Mouse (Mus musculus) layer of hippocampus, postnatal 25 days (tissue): ENCODE measurements around the gene Dusp28. TPM values are rescaled to one million over a fixed set of nuclear protein-coding genes. Genes with fewer than 3 reads are reported as not detected.

Experiments
- DNase-seq, 2 experiments: peaks; one replicate each; pipeline ENCODE4 v3.0.0; 2022; ENCODE audit warnings: mixed read lengths in 2 of 2, low spot score in 1 of 2; ENCODE audit errors: extremely low spot score in 1 of 2
- total RNA-seq, 2 experiments: library from RNA; stranded (reverse); gene quantifications; 2 replicates each; pipeline ENCODE4 v1.2.3; 2021

The Dusp28 gene
- total RNA-seq, 2 experiments from 2014 or later = 12.8 to 13.0 TPM

DNA sequence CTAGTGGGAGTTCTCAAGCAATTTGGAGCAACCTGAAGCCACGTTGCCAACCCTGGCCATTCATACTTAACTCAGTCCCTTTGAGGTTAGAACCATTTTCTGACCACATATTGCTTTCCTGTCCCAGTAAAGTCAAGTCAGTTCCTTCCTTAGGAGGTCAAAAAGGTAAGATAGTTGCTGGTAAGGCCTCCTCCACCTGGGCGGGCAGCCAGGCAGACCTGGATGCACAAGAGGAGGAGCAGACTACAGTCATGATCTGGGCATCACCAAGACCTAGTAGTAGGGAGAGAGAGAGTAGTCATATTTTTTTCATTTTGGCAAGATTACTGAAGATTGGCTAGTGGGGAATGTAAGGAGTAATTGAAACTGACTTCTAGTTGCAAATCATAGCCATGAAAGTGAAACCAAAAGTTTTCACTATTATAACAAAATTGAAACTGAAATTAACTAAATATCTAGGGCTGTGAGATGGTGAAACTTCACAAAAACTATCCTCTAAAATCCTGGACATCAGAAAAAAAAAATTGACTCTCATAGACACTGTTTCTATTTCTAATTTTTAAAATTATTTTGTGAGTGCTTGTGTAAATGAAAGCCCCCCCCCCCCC, 974 bp upstream of the Dusp28 start:
- DNase-seq = no peak

DNA sequence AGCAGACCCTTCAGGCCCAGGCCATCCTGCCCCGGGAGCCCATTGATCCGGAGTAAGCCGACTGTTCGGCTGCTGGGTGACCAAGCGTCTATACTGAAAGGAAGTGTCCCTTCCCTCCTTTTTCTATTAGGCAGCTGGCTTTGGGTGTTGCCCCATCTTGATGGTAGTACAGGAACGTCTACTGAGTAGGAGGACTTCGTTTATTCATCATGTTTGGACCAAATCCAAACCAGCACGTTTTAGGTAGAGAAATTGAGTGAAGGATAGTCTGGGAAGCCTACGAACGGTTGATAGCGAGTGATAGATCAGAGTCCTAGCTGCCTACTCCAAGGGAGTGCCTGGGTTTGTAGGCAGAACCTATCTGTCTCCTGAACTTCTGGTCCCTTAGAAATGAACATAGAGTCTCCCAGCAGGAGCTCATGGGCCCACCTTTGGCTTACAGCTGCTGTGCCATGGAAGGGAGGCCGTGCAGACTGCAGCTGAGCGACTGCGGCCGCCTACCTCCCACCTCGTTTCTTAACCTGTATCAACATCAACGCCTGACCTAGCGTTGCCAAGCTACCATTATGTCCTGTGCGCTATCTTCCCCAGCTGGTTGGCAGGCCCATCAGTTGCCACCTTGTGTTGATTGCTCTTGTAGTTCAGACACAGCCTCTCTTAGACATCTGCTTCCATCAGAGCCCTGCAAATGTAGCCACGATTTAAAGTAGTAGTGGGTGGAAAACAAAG, 1.0 kb downstream of the Dusp28 start:
- DNase-seq = no peak

DNA sequence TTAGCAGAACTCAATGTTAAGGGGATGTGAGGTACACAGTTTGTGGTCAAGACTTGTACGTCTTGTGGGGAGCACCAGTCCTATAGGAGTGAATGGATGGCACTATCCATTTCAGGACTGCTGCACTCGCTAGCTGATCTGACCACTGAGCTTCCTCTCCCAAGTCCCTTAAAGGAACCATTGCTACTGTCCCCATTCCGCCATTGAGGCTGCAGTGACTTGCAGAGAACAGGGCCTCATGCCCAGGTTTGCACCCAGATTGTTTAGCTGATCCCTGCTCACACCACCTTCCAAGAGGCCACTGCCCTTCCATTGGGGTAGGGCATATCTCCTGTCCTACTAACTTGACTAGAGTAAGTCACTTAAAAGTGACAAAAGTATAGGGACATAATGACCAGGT, 1.9 kb downstream of the Dusp28 start:
- DNase-seq = no peak

DNA sequence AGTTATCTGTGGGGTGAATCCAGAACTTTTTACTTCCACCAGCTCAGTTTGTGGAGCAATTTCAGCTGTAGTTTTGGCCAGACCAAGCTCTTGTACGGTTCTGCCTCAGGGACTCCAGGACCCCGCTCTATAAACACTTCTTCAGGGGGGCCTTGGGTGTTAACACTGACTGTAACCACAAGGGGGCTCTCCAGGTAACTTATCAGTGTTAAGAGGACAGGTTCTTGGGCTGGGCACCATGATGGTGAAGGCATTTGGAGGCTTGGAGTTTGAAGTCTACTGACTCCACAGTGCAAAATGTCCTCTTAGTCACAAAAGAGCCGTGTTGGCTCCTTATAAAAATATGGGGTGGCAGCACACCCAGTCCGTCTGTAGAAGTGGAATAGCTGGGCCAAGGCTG, 2.3 kb downstream of the Dusp28 start:
- DNase-seq = no peak

DNA sequence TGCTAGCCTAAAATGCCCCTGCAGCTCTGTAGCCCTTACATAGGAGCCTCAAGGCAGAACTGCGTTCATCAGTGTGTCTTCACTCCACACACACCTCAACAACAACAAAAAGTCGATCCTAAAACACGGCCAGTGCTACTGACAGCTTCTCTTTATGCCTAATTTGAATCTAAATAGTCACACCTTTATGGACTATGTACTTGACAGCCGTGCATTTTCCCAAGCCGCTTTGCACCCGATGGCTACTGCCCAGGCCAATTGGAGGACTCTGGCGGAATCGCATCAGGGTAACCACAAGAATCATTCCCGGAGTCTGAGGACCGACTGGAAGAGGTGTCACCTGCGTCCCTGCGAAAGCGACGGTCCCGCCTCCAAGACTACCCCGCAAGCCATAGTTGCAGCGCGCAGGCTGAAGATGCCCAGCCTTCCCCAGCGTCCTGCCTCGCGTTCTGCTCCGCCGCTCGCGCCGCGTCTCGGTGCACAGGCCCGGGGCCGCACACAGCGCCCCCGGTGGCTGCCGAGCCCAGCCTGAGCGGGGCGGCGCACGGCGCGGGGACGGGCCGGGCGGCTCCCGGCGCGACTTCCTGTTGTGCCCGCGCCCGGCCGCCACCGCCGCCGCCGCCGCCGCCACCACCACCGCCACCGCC, 3.6 kb downstream of the Dusp28 start, which contains the start of gene Rnpepl1:
TSS of gene Rnpepl1 (plus strand) at position 545 of the 647 bp plus-strand sequence.
- DNase-seq = peak; percentile 61 to 66

DNA sequence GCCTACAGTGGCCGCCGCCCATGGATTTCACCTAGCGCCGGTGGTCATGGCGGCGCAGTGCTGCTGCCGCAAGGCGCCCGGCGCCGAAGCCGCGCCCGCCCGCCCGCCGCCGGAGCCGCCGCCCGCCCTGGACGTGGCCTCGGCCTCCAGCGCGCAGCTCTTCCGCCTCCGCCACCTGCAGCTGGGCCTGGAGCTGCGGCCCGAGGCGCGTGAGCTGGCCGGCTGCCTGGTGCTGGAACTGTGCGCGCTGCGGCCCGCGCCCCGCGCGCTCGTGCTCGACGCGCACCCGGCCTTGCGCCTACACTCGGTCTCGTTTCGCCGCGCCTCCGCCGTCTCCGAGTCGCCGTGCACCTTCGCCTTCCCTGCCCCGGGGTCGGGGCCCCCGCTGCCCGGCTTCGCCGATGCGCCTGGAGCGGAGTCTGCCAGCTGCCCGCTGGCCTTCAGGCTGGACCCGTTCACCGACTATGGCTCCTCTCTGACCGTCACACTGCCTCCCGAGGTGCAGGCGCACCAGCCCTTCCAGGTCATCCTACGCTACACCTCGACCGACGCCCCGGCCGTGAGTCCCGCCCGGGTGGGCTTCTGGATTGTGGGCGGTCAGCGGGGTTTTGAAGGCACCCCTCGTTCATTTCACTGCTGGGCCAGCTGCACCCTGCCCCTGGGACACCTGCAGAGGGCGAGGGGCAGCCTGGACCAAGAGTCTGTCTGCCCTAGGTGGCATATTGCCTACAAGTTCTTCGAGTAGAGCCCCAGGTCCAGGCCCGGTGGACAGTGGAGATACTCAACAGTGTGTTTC, 4.3 kb downstream of the Dusp28 start:
- peak; percentile 60 to 64 for DNase-seq

DNA sequence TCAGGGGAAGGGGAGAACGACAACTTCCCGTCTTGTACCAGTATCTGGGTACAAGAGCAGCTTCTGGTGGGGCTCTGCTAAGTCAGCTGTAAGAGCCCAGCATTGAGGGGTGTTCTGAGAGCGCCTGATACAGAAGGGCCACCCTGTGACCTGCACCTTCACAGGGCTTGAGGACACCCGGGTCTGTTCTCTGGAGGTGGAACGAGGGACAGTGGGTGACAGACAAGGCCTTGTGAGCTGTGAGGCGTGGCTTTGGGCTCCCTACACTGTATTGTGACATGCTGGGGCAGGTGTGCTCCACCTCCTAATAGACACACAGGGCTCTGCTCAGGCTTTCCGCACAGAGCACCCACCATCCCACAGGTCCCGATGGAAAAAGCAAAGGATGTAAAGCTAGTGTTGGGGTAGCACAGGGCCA, 4.9 kb downstream of the Dusp28 start:
- DNase-seq = no peak

DNA sequence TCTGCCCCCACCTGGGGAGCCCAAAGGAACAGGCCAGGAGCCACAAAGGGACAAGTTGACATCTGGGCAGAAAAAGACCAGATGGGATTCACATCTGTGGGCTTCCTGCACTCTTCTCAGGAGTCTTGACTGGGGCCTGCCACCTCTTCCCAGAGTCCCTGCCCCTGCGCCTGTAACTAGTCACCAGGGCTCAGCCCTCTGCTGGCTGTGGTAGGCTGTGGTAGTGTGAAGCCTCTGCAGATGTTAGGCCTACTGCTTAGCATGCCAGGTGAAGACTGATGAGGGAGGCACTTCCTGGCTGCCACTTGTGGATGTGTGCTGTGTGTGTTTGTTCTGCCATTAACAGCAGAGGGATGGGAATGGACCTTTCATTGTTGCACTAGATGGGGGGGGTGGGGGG, 5.5 kb downstream of the Dusp28 start:
- no peak for DNase-seq

DNA sequence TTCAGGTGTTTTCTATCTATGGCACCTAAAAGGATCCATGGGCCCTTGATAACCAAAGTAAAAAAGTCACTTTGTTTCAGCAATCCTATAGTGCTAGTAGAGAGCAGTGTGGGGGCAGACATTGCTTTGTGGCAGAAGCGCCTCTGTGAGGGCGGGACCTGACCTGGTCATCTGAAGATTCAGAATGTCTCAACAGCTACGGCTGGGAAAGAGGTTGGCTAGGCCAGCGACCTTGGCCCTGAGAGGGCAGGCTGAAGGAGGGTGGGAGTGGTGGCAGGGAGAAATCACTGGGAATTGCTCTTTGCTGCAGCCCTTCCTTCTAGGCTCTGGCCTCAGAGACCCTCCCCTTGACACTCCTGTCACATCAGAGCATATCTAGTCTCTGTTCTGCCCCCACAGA, 7.5 kb downstream of the Dusp28 start:
- DNase-seq = no peak

DNA sequence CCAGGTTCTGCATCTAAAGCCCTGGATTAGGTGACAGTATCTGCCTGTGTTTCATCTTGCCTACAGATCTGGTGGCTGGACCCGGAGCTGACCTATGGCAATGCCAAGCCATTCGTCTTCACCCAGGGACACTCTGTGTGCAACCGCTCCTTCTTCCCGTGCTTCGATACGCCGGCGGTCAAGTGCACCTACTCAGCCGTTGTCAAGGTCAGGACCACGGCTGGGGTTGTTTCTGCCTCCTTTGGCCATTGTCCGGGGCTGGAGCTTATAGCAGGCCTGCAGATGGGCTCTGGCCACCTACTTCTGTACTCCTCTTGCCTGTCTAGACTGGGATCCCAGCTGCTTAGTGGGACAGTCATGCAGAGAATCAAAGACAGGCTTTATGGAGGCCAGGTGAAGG, 8.2 kb downstream of the Dusp28 start:
- no peak for DNase-seq

DNA sequence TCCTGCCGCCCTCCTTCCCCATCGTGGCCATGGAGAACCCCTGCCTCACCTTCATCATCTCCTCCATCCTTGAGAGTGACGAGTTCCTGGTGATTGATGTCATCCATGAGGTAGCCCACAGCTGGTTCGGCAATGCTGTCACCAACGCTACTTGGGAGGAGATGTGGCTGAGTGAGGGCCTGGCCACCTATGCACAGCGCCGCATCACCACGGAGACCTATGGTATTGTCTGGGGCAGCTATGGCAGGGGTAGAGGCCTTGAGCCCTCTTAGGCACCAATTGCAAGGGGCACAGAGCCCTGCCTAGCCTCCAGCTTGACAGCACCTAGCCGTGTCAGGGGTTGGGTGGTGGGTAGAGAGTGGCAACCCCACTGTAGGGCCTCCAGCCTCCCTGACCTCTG, 9.9 kb downstream of the Dusp28 start:
- DNase-seq = no peak

DNA sequence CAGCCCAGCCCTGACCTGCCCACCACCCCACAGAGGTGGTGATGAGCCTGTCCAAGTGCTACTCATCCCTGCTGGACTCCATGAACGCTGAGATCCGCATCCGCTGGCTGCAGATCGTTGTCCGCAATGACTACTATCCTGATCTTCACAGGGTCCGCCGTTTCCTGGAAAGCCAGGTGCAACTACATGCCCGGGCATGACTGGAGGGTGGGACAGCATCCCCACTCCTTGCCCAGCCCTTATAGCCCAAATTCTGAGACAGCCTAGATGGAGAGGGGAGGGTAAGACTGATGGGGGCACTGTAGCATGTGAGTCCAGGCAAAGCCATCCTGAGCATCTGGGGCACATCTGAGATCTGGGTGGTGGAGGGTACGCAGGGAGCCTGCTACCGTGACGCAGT, 12.4 kb downstream of the Dusp28 start:
- no peak for DNase-seq

DNA sequence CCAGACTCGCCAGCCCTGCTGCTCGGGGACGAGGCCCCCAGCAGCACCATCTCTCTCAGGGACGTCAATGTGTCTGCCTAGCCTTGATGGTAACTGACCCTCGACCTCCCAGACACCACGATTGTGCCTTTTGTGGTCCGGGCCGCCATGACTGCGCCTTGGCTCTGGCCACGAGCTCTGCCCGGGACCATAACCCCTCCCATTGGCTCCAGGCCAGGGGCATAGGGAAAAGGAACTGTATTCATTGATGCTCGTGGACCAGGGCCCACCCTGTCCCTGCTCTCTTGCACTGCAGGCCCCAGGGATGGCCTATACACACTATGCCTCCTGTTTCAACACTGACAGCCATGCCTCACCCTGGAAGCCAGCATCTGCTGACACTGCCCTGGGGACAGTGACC, 13.0 kb downstream of the Dusp28 start:
- no peak for DNase-seq

DNA sequence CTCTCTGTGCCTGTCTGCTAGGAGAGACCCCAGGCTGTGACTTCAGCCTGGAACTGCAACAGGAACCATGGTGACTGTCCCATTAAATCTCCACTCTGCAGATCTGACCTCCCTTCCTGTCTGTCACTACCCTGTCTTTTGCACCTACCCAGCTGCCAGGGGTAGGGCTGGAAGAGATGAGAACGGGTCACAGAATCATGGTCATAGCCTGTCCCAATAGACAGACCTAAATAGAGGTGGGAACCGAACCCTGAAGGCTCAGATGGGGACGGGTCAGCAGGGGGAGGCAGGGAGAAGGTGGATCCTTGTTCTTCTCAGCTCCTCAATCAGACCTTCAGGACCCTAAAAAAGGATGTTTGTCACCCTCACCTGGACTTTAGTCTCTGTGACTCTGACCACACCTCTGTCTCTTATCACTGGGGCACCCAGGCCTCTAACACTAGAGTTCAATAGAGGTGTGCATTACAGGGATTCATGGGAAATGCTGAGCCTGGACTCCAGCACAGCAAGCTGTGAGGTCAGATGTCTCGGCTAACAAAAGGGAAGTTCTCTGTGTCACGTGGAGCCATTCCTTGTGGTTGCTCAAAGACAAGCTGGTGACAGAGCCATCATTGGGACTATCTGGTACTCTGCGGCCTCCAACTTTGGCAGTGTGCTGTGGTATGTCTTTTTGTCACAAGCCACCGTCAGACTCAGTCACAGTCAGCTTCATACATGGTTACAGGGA, 13.9 kb downstream of the Dusp28 start:
- no peak for DNase-seq

DNA sequence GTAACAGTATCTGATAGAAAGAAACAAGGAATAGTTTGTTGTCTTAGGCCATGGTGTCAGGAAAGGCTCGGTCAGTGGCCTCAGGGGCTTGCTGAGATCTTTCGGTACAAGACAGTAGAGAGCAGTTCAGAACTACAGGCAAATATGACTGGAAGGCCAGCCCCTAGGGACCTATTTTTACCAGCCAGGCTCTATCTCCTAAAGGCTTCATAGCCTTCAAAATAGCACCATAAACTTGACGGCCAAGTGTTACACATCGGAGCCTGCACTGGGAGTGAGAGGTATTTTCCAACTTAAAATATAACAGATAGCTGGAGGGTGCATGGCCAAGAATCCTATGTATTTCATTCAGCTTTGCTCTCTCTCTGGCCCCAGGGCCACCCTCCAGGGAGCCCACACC, 14.7 kb downstream of the Dusp28 start:
- no peak for DNase-seq

DNA sequence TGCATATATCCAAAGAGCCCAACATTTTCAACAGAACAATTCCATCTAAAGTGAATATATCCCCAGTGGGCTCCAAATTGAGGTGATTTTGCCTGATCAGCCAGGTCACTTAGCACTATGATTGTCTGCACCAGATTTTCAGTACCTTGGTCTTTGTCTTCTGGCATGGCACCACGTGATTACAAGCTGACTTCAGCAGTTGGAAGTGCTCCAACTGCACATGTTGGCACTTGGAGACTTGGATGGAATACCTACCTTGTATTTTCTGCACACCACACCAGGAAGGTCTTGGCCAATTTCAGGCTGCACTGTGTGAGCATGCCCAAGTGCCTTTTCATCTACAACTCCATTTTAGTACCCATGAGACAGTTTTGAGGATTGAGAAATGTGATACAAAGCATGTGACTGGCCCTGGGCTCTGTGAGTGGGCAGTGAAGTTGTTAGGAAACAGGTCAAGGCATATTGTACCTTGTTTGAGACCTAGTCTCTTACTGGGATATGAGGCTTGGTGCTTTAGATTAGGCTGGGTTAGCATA, 23.5 kb downstream of the Dusp28 start:
- DNase-seq = no peak

DNA sequence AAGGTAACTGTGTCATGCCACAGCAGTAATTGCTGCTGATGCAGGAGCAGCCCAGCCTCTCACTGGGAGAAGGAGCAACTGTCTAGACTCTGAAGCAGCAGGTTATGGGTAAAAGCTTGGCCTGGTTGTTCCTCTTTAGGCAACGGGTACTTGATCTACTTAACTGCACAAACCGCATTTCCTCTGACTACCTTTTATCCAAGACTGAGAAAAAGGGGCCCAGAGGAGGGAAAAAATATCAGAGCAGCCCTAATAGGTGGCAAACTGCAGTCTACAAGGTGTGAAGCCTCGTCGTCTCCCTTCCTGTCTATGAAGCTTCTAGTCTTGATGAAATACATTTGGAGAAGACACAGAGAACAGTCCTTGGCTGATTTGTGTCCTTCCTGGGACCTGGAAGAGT, 26.8 kb downstream of the Dusp28 start:
- no peak for DNase-seq

DNA sequence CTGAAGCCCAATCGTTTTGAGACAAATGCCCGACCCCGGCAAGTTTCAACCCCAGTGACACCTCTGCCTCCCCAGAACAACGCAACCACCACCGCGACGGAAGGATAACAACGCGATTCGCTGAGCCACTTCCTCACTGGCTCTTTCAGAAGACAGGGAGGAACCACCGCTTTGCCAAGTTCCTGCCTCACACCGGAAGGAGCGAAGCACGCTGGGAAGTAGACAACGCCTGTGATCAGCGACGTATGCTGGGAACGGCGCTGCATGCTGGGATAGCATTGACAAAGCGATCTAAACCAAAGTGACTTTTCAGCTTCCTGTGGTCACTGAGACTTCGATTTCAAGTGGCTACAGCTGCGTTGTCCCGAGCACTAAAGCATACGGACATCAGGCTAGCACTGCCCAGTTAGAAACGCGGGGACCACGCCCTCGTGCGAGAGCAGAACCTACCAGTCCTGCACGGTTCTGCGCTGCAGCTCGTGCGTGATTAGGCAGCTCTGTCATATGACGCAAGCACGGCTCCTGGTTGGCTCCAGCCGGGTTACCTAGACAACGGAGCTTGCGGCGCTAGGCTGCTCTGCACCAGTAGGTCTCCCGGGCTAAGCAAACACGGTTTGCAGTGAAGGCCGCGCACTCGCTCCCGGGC, 27.5 kb downstream of the Dusp28 start, which contains the start of gene Capn10:
TSS of gene Capn10 (plus strand) at position 195 of the 646 bp plus-strand sequence.
- peak; percentile 80 to 93 for DNase-seq
